Mouse (Mus musculus) limb, embryonic 11.5 days (tissue): ENCODE data around the gene Tas2r102. TPM values are rescaled to one million over a fixed set of nuclear protein-coding genes. Genes with fewer than 3 reads are reported as not detected.

ENCODE experiments used
- ATAC-seq: fragments of 200-750 bp; cut with Nextera tagmentation; 2 replicates; pipeline ENCODE4 v1.8.0; 2017; ENCODE audit warnings: low read depth; ENCODE audit not compliant: insufficient number of reproducible peaks, low FRiP score, low TSS enrichment
- DNase-seq: peaks from one replicate; pipeline ENCODE4 v3.0.0-alpha.2; 2015; ENCODE audit warnings: low spot score
- H3K27ac ChIP-seq: fragments of 300-500 bp; sonication (generic); replicated peaks from 2 replicates; pipeline ENCODE4 v1.5.1; 2014; ENCODE audit warnings: low read depth, mild to moderate bottlenecking, low read length
- H3K27me3 ChIP-seq: fragments of 300-500 bp; sonication (generic); 2 replicates; pipeline ENCODE4 v1.6.1; 2014; ENCODE audit warnings: mild to moderate bottlenecking, low read length, mixed read lengths; ENCODE audit not compliant: control insufficient read depth, insufficient read depth
- H3K36me3 ChIP-seq: fragments of 300-500 bp; sonication (generic); 2 replicates; pipeline ENCODE4 v1.6.1; 2014; ENCODE audit warnings: mild to moderate bottlenecking, low read length, moderate library complexity, mixed read lengths; ENCODE audit not compliant: control insufficient read depth, insufficient read depth
- H3K4me1 ChIP-seq: fragments of 300-500 bp; sonication (generic); 2 replicates; pipeline ENCODE4 v1.6.1; 2014; ENCODE audit warnings: low read length, mixed read lengths; ENCODE audit not compliant: control insufficient read depth, insufficient read depth
- H3K4me2 ChIP-seq: fragments of 300-500 bp; sonication (generic); 2 replicates; pipeline ENCODE4 v1.6.1; 2014; ENCODE audit warnings: low read depth, mild to moderate bottlenecking, moderate library complexity; ENCODE audit not compliant: severe bottlenecking
- H3K4me3 ChIP-seq: fragments of 300-500 bp; sonication (generic); 2 replicates; pipeline ENCODE4 v1.5.1; 2014; ENCODE audit warnings: low read depth, low read length
- H3K9ac ChIP-seq: fragments of 300-500 bp; sonication (generic); 2 replicates; pipeline ENCODE4 v1.6.1; 2014; ENCODE audit warnings: mild to moderate bottlenecking, low read length
- H3K9me3 ChIP-seq: fragments of 300-500 bp; sonication (generic); 2 replicates; pipeline ENCODE4 v1.6.1; 2016; ENCODE audit warnings: low read length; ENCODE audit not compliant: control insufficient read depth
- WGBS: fragments of 180-500 bp; shearing (Covaris S2); extraction: QIAGEN DNeasy Blood & Tissue Kit; methylation state at CpG from one replicate; pipeline ENCODE4 v1.1.7; 2014; 5-methylcytosine and 5-hydroxymethylcytosine counted together
- polyA plus RNA-seq: library from polyadenylated mRNA; unstranded; fragments of >200 nt; fragmentation: Nextera tagmentation; extraction: Ambion mirVana; gene quantifications from 2 replicates; pipeline ENCODE4 v1.2.1, GENCODE M21; 2014

Tas2r102 gene
- not detected in 2 replicates for polyA plus RNA-seq

- WGBS = 95% methylated on average over 2 of the region's 2 CpGs
- ATAC-seq = no peak
- no peak for DNase-seq
Measured at GRCm38 (mm10) chr6:132761831-132762230, at the start of gene Tas2r102. TSS of gene Tas2r102 (plus strand) at chr6:132762131.

GRCm38 (mm10) chr6:132737935-132738334 is 24.0 kb upstream of the Tas2r102 start, which contains the start of gene Tas2r115:
TSS of gene Tas2r115 (minus strand) at chr6:132738035.
- Histone ChIP-seq H3K4me1 (no peaks in the 10 kb centered on the region), H3K36me3 (no peaks in the 10 kb centered on the region), H3K4me2 (no peak within 1 kb of the TSS), H3K9ac (no peak within 1 kb of the TSS), H3K27me3 (no peaks in the 10 kb centered on the region), H3K27ac (no peak within 1 kb of the TSS), H3K9me3 (no peaks in the 10 kb centered on the region), H3K4me3 (no peak within 1 kb of the TSS)
- DNase-seq (no peak), ATAC-seq (no peak)
- 74% methylated on average over 2 of the region's 2 CpGs for WGBS

More at GRCm38 (mm10) chr6:132761831-132762230, at the start of gene Tas2r102:
- Histone ChIP-seq H3K4me1 (no peaks in the 10 kb centered on the region), H3K4me3 (no peak within 1 kb of the TSS), H3K27me3 (no peaks in the 10 kb centered on the region), H3K9me3 (no peaks in the 10 kb centered on the region), H3K4me2 (no peak within 1 kb of the TSS), H3K27ac (no peak within 1 kb of the TSS), H3K9ac (no peak within 1 kb of the TSS), H3K36me3 (no peaks in the 10 kb centered on the region)

GRCm38 (mm10) chr6:132750206-132750605 is 11.7 kb upstream of the Tas2r102 start:
- H3K27me3 ChIP-seq = no peaks in the 10 kb centered on the region
- DNase-seq (no peak), ATAC-seq (no peak)
- no peak overlapping the region for H3K9ac ChIP-seq
- H3K4me3 ChIP-seq = no peak overlapping the region
- no peak overlapping the region for H3K27ac ChIP-seq
- H3K4me1 ChIP-seq = no peaks in the 10 kb centered on the region
- no peaks in the 10 kb centered on the region for H3K9me3 ChIP-seq
- no peaks in the 10 kb centered on the region for H3K36me3 ChIP-seq
- no peak overlapping the region for H3K4me2 ChIP-seq
- WGBS = 89% methylated on average over 2 of the region's 2 CpGs

- H3K4me2 ChIP-seq = no peak within 1 kb of the TSS
- 81% methylated on average over 1 of the region's 1 CpGs for WGBS
Measured at GRCm38 (mm10) chr6:132754430-132754829, 7.5 kb upstream of the Tas2r102 start, which contains the start of gene Tas2r124. TSS of gene Tas2r124 (plus strand) at chr6:132754730.

GRCm38 (mm10) chr6:132778062-132778461 is 16.1 kb downstream of the Tas2r102 start, which contains the start of gene Tas2r136:
TSS of gene Tas2r136 (minus strand) at chr6:132778162.
- Histone ChIP-seq H3K4me1 (no peaks in the 10 kb centered on the region), H3K9me3 (no peaks in the 10 kb centered on the region), H3K36me3 (no peaks in the 10 kb centered on the region), H3K9ac (no peak within 1 kb of the TSS), H3K4me2 (no peak within 1 kb of the TSS), H3K27ac (no peak within 1 kb of the TSS), H3K4me3 (no peak within 1 kb of the TSS), H3K27me3 (no peaks in the 10 kb centered on the region)
- DNase-seq = no peak
- ATAC-seq = no peak

More at GRCm38 (mm10) chr6:132754430-132754829, 7.5 kb upstream of the Tas2r102 start, which contains the start of gene Tas2r124:
- H3K27me3 ChIP-seq = no peaks in the 10 kb centered on the region
- H3K36me3 ChIP-seq = no peaks in the 10 kb centered on the region
- H3K4me1 ChIP-seq = no peaks in the 10 kb centered on the region
- no peak within 1 kb of the TSS for H3K9ac ChIP-seq
- DNase-seq (no peak), ATAC-seq (no peak)
- H3K27ac ChIP-seq = no peak within 1 kb of the TSS
- H3K4me3 ChIP-seq = no peak within 1 kb of the TSS
- no peaks in the 10 kb centered on the region for H3K9me3 ChIP-seq

- Histone ChIP-seq H3K9ac (no peak overlapping the region), H3K27me3 (no peaks in the 10 kb centered on the region), H3K27ac (no peak overlapping the region), H3K36me3 (no peaks in the 10 kb centered on the region), H3K4me2 (no peak overlapping the region), H3K9me3 (peaks cover 5% of the 10 kb centered on the region; the same call in 1 of the 2 replicates), H3K4me3 (no peak overlapping the region), H3K4me1 (no peaks in the 10 kb centered on the region)
- no peak for DNase-seq
- peak; percentile 72 for ATAC-seq
- 25% methylated on average over 1 of the region's 1 CpGs for WGBS
Measured at GRCm38 (mm10) chr6:132795393-132795792, 33.5 kb downstream of the Tas2r102 start.

GRCm38 (mm10) chr6:132802518-132802917 is 40.6 kb downstream of the Tas2r102 start, which contains the start of gene Tas2r117:
TSS of gene Tas2r117 (plus strand) at chr6:132802818.
- Histone ChIP-seq H3K9ac (no peak within 1 kb of the TSS), H3K4me2 (no peak within 1 kb of the TSS), H3K9me3 (no peaks in the 10 kb centered on the region), H3K27me3 (no peaks in the 10 kb centered on the region), H3K4me3 (no peak within 1 kb of the TSS), H3K4me1 (no peaks in the 10 kb centered on the region), H3K36me3 (no peaks in the 10 kb centered on the region), H3K27ac (no peak within 1 kb of the TSS)
- no peak for DNase-seq
- 93% methylated on average over 1 of the region's 1 CpGs for WGBS
- no peak for ATAC-seq
